Mouse (Mus musculus): ENCODE data around the gene Prpf4. TPM values are rescaled to one million over a fixed set of nuclear protein-coding genes. Genes with fewer than 3 reads are reported as not detected.

Prpf4 gene
- polyA plus RNA-seq, 1 experiment from 2014 or later: 23.5 TPM

GRCm38 (mm10) chr4:62372410-62372809, 36.2 kb upstream of the Prpf4 start:
- H3K4me3 ChIP-seq (replicated peaks): no peak overlapping the region
- H3K4me2 ChIP-seq: no peak overlapping the region
- no peaks in the 10 kb centered on the region for H3K27me3 ChIP-seq
- H3K9ac ChIP-seq: no peak overlapping the region
- no peaks in the 10 kb centered on the region for H3K36me3 ChIP-seq
- ATAC-seq (replicated peaks; ENCODE audit: low FRiP score): no peak
- peaks cover 6% of the 10 kb centered on the region; the same call in 1 of the 2 replicates for H3K4me1 ChIP-seq
- H3K27ac ChIP-seq: no peak overlapping the region
- 33% methylated on average over 1 of the region's 1 CpGs for WGBS
- no peaks in the 10 kb centered on the region for H3K9me3 ChIP-seq (replicated peaks)

- no peak overlapping the region for H3K9ac ChIP-seq
- H3K9me3 ChIP-seq (replicated peaks): no peaks in the 10 kb centered on the region
- no peak overlapping the region for H3K27ac ChIP-seq
- H3K27me3 ChIP-seq: no peaks in the 10 kb centered on the region
- H3K4me2 ChIP-seq: no peak overlapping the region
- WGBS: 84% methylated on average over 9 of the region's 9 CpGs
- H3K4me3 ChIP-seq (replicated peaks): no peak overlapping the region
- no peak for ATAC-seq (replicated peaks; ENCODE audit: low FRiP score)
- no peaks in the 10 kb centered on the region for H3K36me3 ChIP-seq
- peaks cover 6% of the 10 kb centered on the region; the same call in 1 of the 2 replicates for H3K4me1 ChIP-seq
These were observed 35.6 kb upstream of the Prpf4 start for GRCm38 (mm10) chr4:62372818-62373520.

- H3K36me3 ChIP-seq: no peaks in the 10 kb centered on the region
- no peak overlapping the region for H3K27ac ChIP-seq
- H3K4me1 ChIP-seq: peaks cover 6% of the 10 kb centered on the region; the same call in 1 of the 2 replicates
- H3K9ac ChIP-seq: no peak overlapping the region
- 62% methylated on average over 7 of the region's 7 CpGs for WGBS
- H3K27me3 ChIP-seq: no peaks in the 10 kb centered on the region
- no peak overlapping the region for H3K4me3 ChIP-seq (replicated peaks)
- ATAC-seq (replicated peaks; ENCODE audit: low FRiP score): no peak
- H3K4me2 ChIP-seq: no peak overlapping the region
- no peaks in the 10 kb centered on the region for H3K9me3 ChIP-seq (replicated peaks)
These were observed 34.9 kb upstream of the Prpf4 start for GRCm38 (mm10) chr4:62373668-62374067.

- H3K27me3 ChIP-seq: no peaks in the 10 kb centered on the region
- H3K4me1 ChIP-seq: peaks cover 6% of the 10 kb centered on the region; the same call in 1 of the 2 replicates
- no peak overlapping the region for H3K27ac ChIP-seq
- no peak for ATAC-seq (replicated peaks; ENCODE audit: low FRiP score)
- no peak overlapping the region for H3K4me2 ChIP-seq
- no peak overlapping the region for H3K9ac ChIP-seq
- H3K36me3 ChIP-seq: no peaks in the 10 kb centered on the region
- WGBS: 64% methylated on average over 4 of the region's 4 CpGs
- no peaks in the 10 kb centered on the region for H3K9me3 ChIP-seq (replicated peaks)
- H3K4me3 ChIP-seq (replicated peaks): no peak overlapping the region
These were observed 34.3 kb upstream of the Prpf4 start for GRCm38 (mm10) chr4:62374342-62374741.

GRCm38 (mm10) chr4:62376123-62376522, 32.5 kb upstream of the Prpf4 start:
- Histone ChIP-seq H3K4me1 (peaks cover 6% of the 10 kb centered on the region; the same call in 1 of the 2 replicates), H3K9ac (no peak overlapping the region), H3K4me2 (no peak overlapping the region), H3K36me3 (no peaks in the 10 kb centered on the region), H3K27me3 (no peaks in the 10 kb centered on the region), H3K4me3 (replicated peaks) (no peak overlapping the region), H3K27ac (no peak overlapping the region), H3K9me3 (replicated peaks) (no peaks in the 10 kb centered on the region)
- 91% methylated on average over 2 of the region's 2 CpGs for WGBS
- ATAC-seq (replicated peaks; ENCODE audit: low FRiP score): no peak

- H3K4me1 ChIP-seq: no peaks in the 10 kb centered on the region
- H3K4me3 ChIP-seq (replicated peaks): no peak overlapping the region
- H3K9ac ChIP-seq: no peak overlapping the region
- no peaks in the 10 kb centered on the region for H3K27me3 ChIP-seq
- H3K9me3 ChIP-seq (replicated peaks): no peaks in the 10 kb centered on the region
- no peak for ATAC-seq (replicated peaks; ENCODE audit: low FRiP score)
- no peaks in the 10 kb centered on the region for H3K36me3 ChIP-seq
- WGBS: 79% methylated on average over 9 of the region's 9 CpGs
- H3K4me2 ChIP-seq: no peak overlapping the region
- no peak overlapping the region for H3K27ac ChIP-seq
These were observed 28.7 kb upstream of the Prpf4 start for GRCm38 (mm10) chr4:62379724-62380381.

GRCm38 (mm10) chr4:62383207-62383606, 25.4 kb upstream of the Prpf4 start:
- Histone ChIP-seq H3K27me3 (no peaks in the 10 kb centered on the region), H3K9ac (no peak overlapping the region), H3K4me3 (replicated peaks) (no peak overlapping the region), H3K36me3 (peaks cover 24% of the 10 kb centered on the region), H3K4me1 (no peaks in the 10 kb centered on the region), H3K4me2 (no peak overlapping the region), H3K9me3 (replicated peaks) (no peaks in the 10 kb centered on the region), H3K27ac (no peak overlapping the region)
- 93% methylated on average over 6 of the region's 6 CpGs for WGBS
- ATAC-seq (replicated peaks; ENCODE audit: low FRiP score): no peak

- H3K27me3 ChIP-seq: no peaks in the 10 kb centered on the region
- H3K9ac ChIP-seq: no peak overlapping the region
- H3K4me2 ChIP-seq: no peak overlapping the region
- H3K36me3 ChIP-seq: peaks cover 29% of the 10 kb centered on the region
- H3K4me1 ChIP-seq: no peaks in the 10 kb centered on the region
- H3K4me3 ChIP-seq (replicated peaks): no peak overlapping the region
- H3K9me3 ChIP-seq (replicated peaks): no peaks in the 10 kb centered on the region
- H3K27ac ChIP-seq: no peak overlapping the region
- WGBS: 74% methylated on average over 7 of the region's 7 CpGs
- ATAC-seq (replicated peaks; ENCODE audit: low FRiP score): no peak
These were observed 24.8 kb upstream of the Prpf4 start for GRCm38 (mm10) chr4:62383752-62384151.

GRCm38 (mm10) chr4:62384159-62384558, 24.4 kb upstream of the Prpf4 start:
- H3K27ac ChIP-seq: no peak overlapping the region
- ATAC-seq (replicated peaks; ENCODE audit: low FRiP score): no peak
- H3K4me3 ChIP-seq (replicated peaks): no peak overlapping the region
- no peak overlapping the region for H3K4me2 ChIP-seq
- no peaks in the 10 kb centered on the region for H3K27me3 ChIP-seq
- peaks cover 33% of the 10 kb centered on the region for H3K36me3 ChIP-seq
- H3K9me3 ChIP-seq (replicated peaks): no peaks in the 10 kb centered on the region
- H3K9ac ChIP-seq: no peak overlapping the region
- H3K4me1 ChIP-seq: no peaks in the 10 kb centered on the region
- 88% methylated on average over 1 of the region's 1 CpGs for WGBS

GRCm38 (mm10) chr4:62385439-62385838, 23.2 kb upstream of the Prpf4 start:
- Histone ChIP-seq H3K4me1 (no peaks in the 10 kb centered on the region), H3K9ac (no peak overlapping the region), H3K9me3 (replicated peaks) (no peaks in the 10 kb centered on the region), H3K4me2 (no peak overlapping the region), H3K27me3 (no peaks in the 10 kb centered on the region), H3K27ac (no peak overlapping the region), H3K36me3 (peaks cover 46% of the 10 kb centered on the region), H3K4me3 (replicated peaks) (no peak overlapping the region)
- ATAC-seq (replicated peaks; ENCODE audit: low FRiP score): no peak
- 91% methylated on average over 7 of the region's 7 CpGs for WGBS

- 73% methylated on average over 5 of the region's 5 CpGs for WGBS
- H3K4me2 ChIP-seq: no peak overlapping the region
- ATAC-seq (replicated peaks; ENCODE audit: low FRiP score): no peak
- H3K27me3 ChIP-seq: no peaks in the 10 kb centered on the region
- no peaks in the 10 kb centered on the region for H3K9me3 ChIP-seq (replicated peaks)
- no peak overlapping the region for H3K27ac ChIP-seq
- H3K4me1 ChIP-seq: no peaks in the 10 kb centered on the region
- H3K9ac ChIP-seq: no peak overlapping the region
- peaks cover 77% of the 10 kb centered on the region for H3K36me3 ChIP-seq
- H3K4me3 ChIP-seq (replicated peaks): no peak overlapping the region
These were observed 18.7 kb upstream of the Prpf4 start for GRCm38 (mm10) chr4:62389592-62390512.

- no peaks in the 10 kb centered on the region for H3K4me1 ChIP-seq
- H3K9me3 ChIP-seq (replicated peaks): no peaks in the 10 kb centered on the region
- no peaks in the 10 kb centered on the region for H3K27me3 ChIP-seq
- H3K27ac ChIP-seq: no peak overlapping the region
- no peak overlapping the region for H3K9ac ChIP-seq
- no peak overlapping the region for H3K4me3 ChIP-seq (replicated peaks)
- peaks cover 83% of the 10 kb centered on the region for H3K36me3 ChIP-seq
- WGBS: 88% methylated on average over 7 of the region's 7 CpGs
- no peak for ATAC-seq (replicated peaks; ENCODE audit: low FRiP score)
- H3K4me2 ChIP-seq: no peak overlapping the region
These were observed 16.7 kb upstream of the Prpf4 start for GRCm38 (mm10) chr4:62391892-62392291.

Measured in kidney, embryonic 15.5 days (tissue).